Mouse (Mus musculus) liver, postnatal 0 days (tissue): ENCODE data around the gene Mast1. TPM values are rescaled to one million over a fixed set of nuclear protein-coding genes. Genes with fewer than 3 reads are reported as not detected.
A peak's percentile ranks its signal among the peaks of the same experiment; 100 is the strongest.
"Not testable (repeated sequence)": the region's sequence is repeated elsewhere in the genome, so short reads cannot be mapped to it uniquely, and the experiment has no call there.

Experiments
- ATAC-seq: fragments of 200-750 bp; cut with Nextera tagmentation; 2 replicates; pipeline ENCODE4 v1.8.0; 2017; ENCODE audit warnings: mild to moderate bottlenecking, moderate library complexity
- DNase-seq: peaks from one replicate; pipeline ENCODE4 v3.0.0-alpha.2; 2016
- H3K27ac ChIP-seq: fragments of 300-500 bp; sonication (generic); 2 replicates; pipeline ENCODE4 v1.5.1; 2014; ENCODE audit warnings: antibody characterized with exemption, moderate library complexity, mild to moderate bottlenecking, low read depth
- H3K27me3 ChIP-seq: fragments of 300-500 bp; sonication (generic); 2 replicates; pipeline ENCODE4 v1.6.1; 2014; ENCODE audit warnings: low read length, control low read depth, mixed read lengths; ENCODE audit not compliant: insufficient read depth
- H3K36me3 ChIP-seq: fragments of 300-500 bp; sonication (generic); replicated peaks from 2 replicates; pipeline ENCODE4 v1.6.1; 2014; ENCODE audit warnings: mild to moderate bottlenecking, control low read depth, low read length, moderate library complexity, mixed read lengths; ENCODE audit not compliant: insufficient read depth
- H3K4me1 ChIP-seq: fragments of 300-500 bp; sonication (generic); 2 replicates; pipeline ENCODE4 v1.6.1; 2014; ENCODE audit warnings: antibody characterized with exemption, mild to moderate bottlenecking, control low read depth; ENCODE audit not compliant: insufficient read depth
- H3K4me2 ChIP-seq: fragments of 300-500 bp; sonication (generic); 2 replicates; pipeline ENCODE4 v1.6.1; 2014; ENCODE audit warnings: low read depth, mild to moderate bottlenecking, low read length, moderate library complexity, mixed read lengths
- H3K4me3 ChIP-seq: fragments of 300-500 bp; sonication (generic); 2 replicates; pipeline ENCODE4 v1.5.1; 2014; ENCODE audit warnings: low read depth, low read length
- H3K9ac ChIP-seq: fragments of 300-500 bp; sonication (generic); replicated peaks from 2 replicates; pipeline ENCODE4 v1.6.1; 2014; ENCODE audit warnings: mild to moderate bottlenecking, moderate library complexity
- H3K9me3 ChIP-seq: fragments of 300-500 bp; sonication (generic); 2 replicates; pipeline ENCODE4 v1.6.1; 2016; ENCODE audit warnings: mild to moderate bottlenecking, control low read depth, low read length, mixed read lengths
- CTCF ChIP-seq: sonication (generic); IDR thresholded peaks from 2 replicates; pipeline ENCODE4 v1.5.1; 2016; ENCODE audit warnings: antibody characterized with exemption, low read depth
- EP300 ChIP-seq: IDR thresholded peaks from 2 replicates; pipeline ENCODE4 v1.6.1; 2016; ENCODE audit warnings: antibody characterized with exemption, low read depth, mild to moderate bottlenecking
- WGBS: fragments of 180-500 bp; shearing (Covaris S2); extraction: QIAGEN DNeasy Blood & Tissue Kit; methylation state at CpG from one replicate; pipeline ENCODE4 v1.1.7; 2014; ENCODE audit not compliant: insufficient replicate concordance; 5-methylcytosine and 5-hydroxymethylcytosine counted together
- polyA plus RNA-seq: library from polyadenylated mRNA; unstranded; fragments of >200 nt; fragmentation: Nextera tagmentation; extraction: Ambion mirVana; gene quantifications from 2 replicates; pipeline ENCODE4 v1.2.1, GENCODE M21; 2015

Gene Mast1
- polyA plus RNA-seq, 1 experiment from 2014 or later: 0.07 TPM

- Histone ChIP-seq H3K4me2 (peak overlapping the region; percentile 95), H3K36me3 (peaks cover 7% of the 10 kb centered on the region), H3K9ac (no peak overlapping the region; the same call in 1 of the 2 replicates), H3K9me3 (no peaks in the 10 kb centered on the region), H3K27me3 (peaks cover 16% of the 10 kb centered on the region), H3K4me1 (peaks cover 28% of the 10 kb centered on the region), H3K27ac (no peak overlapping the region), H3K4me3 (no peak overlapping the region)
- TF ChIP-seq EP300: no peak
- TF ChIP-seq CTCF: no peak
- ATAC-seq (no peak), DNase-seq (no peak)
- 92% methylated on average over 6 of the region's 6 CpGs for WGBS
These were observed 26.6 kb downstream of the Mast1 start for GRCm38 (mm10) chr8:84910551-84910950.

DNA sequence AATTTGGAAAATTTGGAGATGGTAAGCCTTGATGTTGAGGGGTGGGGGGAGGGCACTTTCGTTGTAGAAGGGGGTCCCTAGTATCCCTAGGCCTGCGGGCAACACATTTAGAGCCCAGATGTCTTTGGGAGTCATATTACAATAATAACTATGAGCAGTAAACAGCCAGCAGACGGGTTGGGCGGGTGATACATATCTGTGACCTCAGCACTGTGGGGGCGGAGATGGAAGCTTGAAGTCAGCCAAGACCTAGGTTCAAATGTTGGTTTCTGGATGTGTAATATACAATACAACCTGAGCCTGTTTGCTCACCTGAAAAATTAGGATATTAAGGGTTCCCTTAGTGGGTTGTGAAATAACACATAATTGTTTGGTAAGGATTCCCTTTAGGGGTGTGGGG is 27.2 kb downstream of the Mast1 start:
- peak overlapping the region; percentile 95 for H3K4me2 ChIP-seq

GRCm38 (mm10) chr8:84909162-84909767 is 27.9 kb downstream of the Mast1 start:
- ATAC-seq: no peak
- Histone ChIP-seq H3K4me2 (peak overlapping the region; percentile 95), H3K27me3 (peaks cover 16% of the 10 kb centered on the region), H3K36me3 (peaks cover 19% of the 10 kb centered on the region), H3K4me1 (peaks cover 30% of the 10 kb centered on the region), H3K4me3 (peak overlapping the region; percentile 65), H3K27ac (peak overlapping the region; percentile 84), H3K9ac (peak overlapping the region; percentile 85), H3K9me3 (no peaks in the 10 kb centered on the region)
- TF ChIP-seq CTCF (no peak), EP300 (no peak)
- DNase-seq: no peak
- WGBS: 43% methylated on average over 20 of the region's 20 CpGs

More for the DNA sequence above, 27.2 kb downstream of the Mast1 start:
- TF ChIP-seq EP300: no peak
- TF ChIP-seq CTCF: no peak
- Histone ChIP-seq H3K36me3 (peaks cover 12% of the 10 kb centered on the region), H3K9me3 (no peaks in the 10 kb centered on the region), H3K9ac (no peak overlapping the region), H3K4me1 (peaks cover 28% of the 10 kb centered on the region), H3K27me3 (peaks cover 16% of the 10 kb centered on the region), H3K4me3 (peak overlapping the region; percentile 65), H3K27ac (peak overlapping the region; percentile 84)
- DNase-seq: no peak
- 72% methylated on average over 5 of the region's 5 CpGs for WGBS
- no peak for ATAC-seq

DNA sequence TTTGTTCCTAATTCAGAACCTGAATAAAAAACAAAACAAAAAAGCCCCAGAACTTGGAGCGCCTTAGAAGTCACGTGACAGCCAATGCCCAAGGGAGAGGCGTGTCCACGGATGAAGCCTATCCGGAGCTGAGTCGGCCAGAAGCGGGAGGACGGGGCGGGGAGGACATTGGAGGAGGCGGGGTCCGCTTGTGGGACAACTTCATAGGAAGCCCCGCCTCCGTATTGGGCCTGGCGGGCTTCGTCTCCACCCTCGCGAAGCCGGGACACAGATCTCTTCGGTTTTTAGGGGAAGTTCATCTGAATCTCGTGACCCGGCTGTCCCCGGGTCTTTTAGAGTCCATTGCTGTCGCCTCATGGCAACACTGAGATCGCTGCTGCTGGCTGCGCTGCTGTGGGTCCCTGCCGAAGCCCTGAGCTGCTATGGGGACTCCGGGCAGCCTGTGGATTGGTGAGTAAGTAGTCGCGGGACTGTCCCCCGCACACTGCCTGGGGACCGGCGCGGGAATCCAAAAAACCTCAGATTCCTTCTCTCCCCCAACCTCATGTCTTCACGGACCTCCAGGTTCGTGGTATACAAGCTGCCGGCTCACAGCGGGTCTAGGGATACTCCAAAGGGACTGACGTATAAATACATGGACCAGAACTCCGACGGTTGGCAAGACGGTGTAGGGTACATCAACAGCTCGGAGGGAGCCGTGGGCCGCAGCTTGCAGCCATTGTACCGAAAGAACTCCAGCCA is 28.6 kb downstream of the Mast1 start, which contains the start of gene Dnase2a:
Dnase2a (plus strand) TSS at position 140 of the 741 bp plus-strand sequence.
- peak; percentile 97 for DNase-seq
- Histone ChIP-seq H3K36me3 (peaks cover 22% of the 10 kb centered on the region), H3K4me1 (peaks cover 31% of the 10 kb centered on the region), H3K4me3 (peak within 1 kb of the TSS; percentile 65), H3K9me3 (no peaks in the 10 kb centered on the region), H3K9ac (peak within 1 kb of the TSS; percentile 85), H3K27me3 (peaks cover 16% of the 10 kb centered on the region), H3K27ac (peak within 1 kb of the TSS; percentile 84), H3K4me2 (peak within 1 kb of the TSS; percentile 95)
- ATAC-seq: peak; percentile 93
- TF ChIP-seq EP300 (0 out of 2 replicates have a peak, but pooled peaks have one; percentile 27), CTCF (no peak)
- WGBS: 1% methylated on average over 45 of the region's 45 CpGs

DNA sequence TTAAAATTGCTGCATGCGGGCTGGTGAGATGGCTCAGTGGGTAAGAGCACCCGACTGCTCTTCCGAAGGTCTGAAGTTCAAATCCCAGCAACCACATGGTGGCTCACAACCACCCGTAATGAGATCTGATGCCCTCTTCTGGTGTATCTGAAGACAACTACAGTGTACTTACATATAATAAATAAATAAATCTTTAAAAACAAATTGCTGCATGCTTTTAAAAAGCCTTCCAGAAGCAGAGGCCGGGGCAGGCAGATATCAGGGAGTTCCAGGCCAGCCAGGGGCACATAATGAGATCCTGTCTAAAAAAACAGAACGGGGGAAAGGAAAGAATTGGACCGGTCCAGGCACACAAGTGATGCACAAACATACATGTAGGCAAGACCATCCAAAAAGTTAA is 29.2 kb downstream of the Mast1 start:
- 17% methylated on average over 6 of the region's 7 CpGs for WGBS

DNA sequence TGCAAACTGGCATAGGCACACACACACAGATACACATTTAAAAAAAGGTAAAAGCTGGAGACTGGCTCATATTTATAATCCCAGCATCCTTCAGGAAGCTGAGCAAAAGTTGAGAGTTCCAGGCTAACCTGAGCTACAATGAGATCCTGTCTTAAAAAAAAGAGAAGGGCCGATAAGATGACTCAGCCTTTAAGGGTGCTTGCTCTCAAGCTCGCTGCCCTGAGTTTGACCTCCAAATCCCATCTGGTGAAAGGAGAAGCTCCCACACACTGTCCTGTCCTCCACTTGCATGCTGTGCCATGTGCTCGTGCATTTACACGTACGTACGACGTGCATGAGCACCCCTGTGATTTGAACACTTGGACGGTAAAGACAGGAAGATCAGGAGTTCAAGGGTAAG is 29.7 kb downstream of the Mast1 start:
- Histone ChIP-seq H3K36me3 (peaks cover 23% of the 10 kb centered on the region), H3K9ac (no peak overlapping the region), H3K27me3 (peaks cover 10% of the 10 kb centered on the region), H3K4me2 (no peak overlapping the region), H3K4me1 (peaks cover 21% of the 10 kb centered on the region), H3K9me3 (no peaks in the 10 kb centered on the region), H3K4me3 (no peak overlapping the region), H3K27ac (no peak overlapping the region)
- WGBS: 70% methylated on average over 8 of the region's 8 CpGs
- TF ChIP-seq EP300 (no peak), CTCF (no peak)
- DNase-seq (no peak), ATAC-seq (no peak)

More for the DNA sequence above, 29.2 kb downstream of the Mast1 start:
- Histone ChIP-seq H3K36me3 (peaks cover 23% of the 10 kb centered on the region), H3K4me2 (peak overlapping the region; percentile 95), H3K27ac (peak overlapping the region; percentile 72; the same call in 1 of the 2 replicates), H3K4me3 (peak overlapping the region; percentile 65), H3K4me1 (peaks cover 26% of the 10 kb centered on the region), H3K9ac (peak overlapping the region; percentile 85), H3K27me3 (peaks cover 15% of the 10 kb centered on the region)
- not testable (repeated sequence) for H3K9me3 ChIP-seq, DNase-seq
- TF ChIP-seq CTCF: 0 out of 2 replicates have a peak, but pooled peaks have one; percentile 3
- peak; percentile 7 for ATAC-seq
